Mouse (Mus musculus) heart, embryonic 15.5 days (tissue): ENCODE measurements around the gene Mab21l3. TPM values are rescaled to one million over a fixed set of nuclear protein-coding genes. Genes with fewer than 3 reads are reported as not detected.
A peak's percentile ranks its signal among the peaks of the same experiment; 100 is the strongest.

Experiments used
- ATAC-seq: fragments of 200-750 bp; cut with Nextera tagmentation; replicated peaks from 2 replicates; pipeline ENCODE4 v1.8.0; 2017; ENCODE audit warnings: low read depth, moderate TSS enrichment; ENCODE audit not compliant: insufficient number of reproducible peaks, insufficient read depth, low FRiP score
- H3K27ac ChIP-seq: fragments of 300-500 bp; sonication (generic); 2 replicates; pipeline ENCODE4 v1.5.1; 2015; ENCODE audit warnings: mild to moderate bottlenecking, inconsistent platforms
- H3K27me3 ChIP-seq: fragments of 300-500 bp; sonication (generic); 2 replicates; pipeline ENCODE4 v1.6.1; 2015; ENCODE audit warnings: inconsistent platforms
- H3K36me3 ChIP-seq: fragments of 300-500 bp; sonication (generic); 2 replicates; pipeline ENCODE4 v1.6.1; 2015; ENCODE audit warnings: mild to moderate bottlenecking, inconsistent platforms
- H3K4me1 ChIP-seq: fragments of 300-500 bp; sonication (generic); replicated peaks from 2 replicates; pipeline ENCODE4 v1.6.1; 2015; ENCODE audit warnings: inconsistent platforms
- H3K4me2 ChIP-seq: fragments of 300-500 bp; sonication (generic); 2 replicates; pipeline ENCODE4 v1.6.1; 2015; ENCODE audit warnings: inconsistent platforms, mild to moderate bottlenecking, moderate library complexity
- H3K4me3 ChIP-seq: fragments of 300-500 bp; sonication (generic); 2 replicates; pipeline ENCODE4 v1.5.1; 2015; ENCODE audit warnings: mild to moderate bottlenecking, inconsistent platforms
- H3K9ac ChIP-seq: fragments of 300-500 bp; sonication (generic); 2 replicates; pipeline ENCODE4 v1.6.1; 2015; ENCODE audit warnings: mild to moderate bottlenecking, inconsistent platforms
- H3K9me3 ChIP-seq: fragments of 300-500 bp; sonication (generic); replicated peaks from 2 replicates; pipeline ENCODE4 v1.6.1; 2016; ENCODE audit warnings: inconsistent platforms
- WGBS: fragments of 180-500 bp; shearing (Covaris S2); methylation state at CpG from one replicate; pipeline ENCODE4 v1.1.7; 2015; ENCODE audit warnings: mixed read lengths; 5-methylcytosine and 5-hydroxymethylcytosine counted together
- polyA plus RNA-seq: library from polyadenylated mRNA; unstranded; fragments of >200 nt; fragmentation: Nextera tagmentation; extraction: Ambion mirVana; gene quantifications from 2 replicates; pipeline ENCODE4 v1.2.1, GENCODE M21; 2015

Mab21l3 gene
- polyA plus RNA-seq, 1 experiment from 2014 or later: 0.14 TPM

- Histone ChIP-seq H3K4me2 (no peak overlapping the region), H3K9me3 (no peaks in the 10 kb centered on the region), H3K36me3 (no peaks in the 10 kb centered on the region), H3K4me3 (no peak overlapping the region), H3K9ac (no peak overlapping the region), H3K27me3 (no peaks in the 10 kb centered on the region), H3K4me1 (peaks cover 7% of the 10 kb centered on the region; the same call in 1 of the 2 replicates), H3K27ac (no peak overlapping the region)
- whole genome bisulfite sequencing: 41% methylated on average over 6 of the region's 6 CpGs
- ATAC-seq: no peak
Measured at GRCm38 (mm10) chr3:101780874-101781483, 67.8 kb downstream of the Mab21l3 start.

- H3K4me3 ChIP-seq: no peak overlapping the region
- no peaks in the 10 kb centered on the region for H3K9me3 ChIP-seq
- H3K27ac ChIP-seq: peak overlapping the region; percentile 71
- H3K27me3 ChIP-seq: no peaks in the 10 kb centered on the region
- WGBS: 49% methylated on average over 16 of the region's 16 CpGs
- H3K36me3 ChIP-seq: no peaks in the 10 kb centered on the region
- H3K9ac ChIP-seq: no peak overlapping the region
- peaks cover 7% of the 10 kb centered on the region; the same call in 1 of the 2 replicates for H3K4me1 ChIP-seq
- ATAC-seq: peak; percentile 76
- peak overlapping the region; percentile 25; the same call in 1 of the 2 replicates for H3K4me2 ChIP-seq
Measured at GRCm38 (mm10) chr3:101778896-101779665, 69.7 kb downstream of the Mab21l3 start.

- no peaks in the 10 kb centered on the region for H3K9me3 ChIP-seq
- no peak overlapping the region for H3K4me2 ChIP-seq
- H3K4me1 ChIP-seq: peaks cover 5% of the 10 kb centered on the region
- no peaks in the 10 kb centered on the region for H3K27me3 ChIP-seq
- ATAC-seq: no peak
- H3K9ac ChIP-seq: no peak overlapping the region
- H3K27ac ChIP-seq: no peak overlapping the region
- no peaks in the 10 kb centered on the region for H3K36me3 ChIP-seq
- 90% methylated on average over 8 of the region's 8 CpGs for whole genome bisulfite sequencing
- H3K4me3 ChIP-seq: no peak overlapping the region
Measured at GRCm38 (mm10) chr3:101775732-101776131, 73.0 kb downstream of the Mab21l3 start.

GRCm38 (mm10) chr3:101770540-101770939, 78.2 kb downstream of the Mab21l3 start:
- H3K4me3 ChIP-seq: no peak overlapping the region
- no peaks in the 10 kb centered on the region for H3K36me3 ChIP-seq
- H3K27me3 ChIP-seq: no peaks in the 10 kb centered on the region
- no peaks in the 10 kb centered on the region for H3K9me3 ChIP-seq
- 43% methylated on average over 3 of the region's 3 CpGs for WGBS
- no peak; the same call in 1 of the 2 replicates for ATAC-seq
- H3K4me2 ChIP-seq: no peak overlapping the region
- H3K27ac ChIP-seq: peak overlapping the region; percentile 51
- H3K4me1 ChIP-seq: peaks cover 8% of the 10 kb centered on the region; the same call in 1 of the 2 replicates
- H3K9ac ChIP-seq: no peak overlapping the region

- Histone ChIP-seq H3K4me3 (no peak overlapping the region), H3K27me3 (no peaks in the 10 kb centered on the region), H3K9ac (no peak overlapping the region), H3K4me1 (no peaks in the 10 kb centered on the region), H3K36me3 (no peaks in the 10 kb centered on the region), H3K27ac (no peak overlapping the region), H3K9me3 (no peaks in the 10 kb centered on the region), H3K4me2 (no peak overlapping the region)
- no peak for ATAC-seq
Measured at GRCm38 (mm10) chr3:101763566-101763965, 85.2 kb downstream of the Mab21l3 start.

Other genes with a start within 250 kb of the Mab21l3 start
- gene Atp1a1, start 244.3 kb downstream of the Mab21l3 start, polyA plus RNA-seq: 270 and 271 TPM in 2 replicates
- 4.1 and 4.4 TPM in 2 replicates for gene Slc22a15, start 75.5 kb upstream of the Mab21l3 start, polyA plus RNA-seq
- 0.15 TPM in 1 of 2 replicates, not detected in the other for gene Nhlh2, start 161.1 kb upstream of the Mab21l3 start, polyA plus RNA-seq
- gene Casq2, start 237.5 kb upstream of the Mab21l3 start, polyA plus RNA-seq: 489 and 565 TPM in 2 replicates